Mouse (Mus musculus) neural tube, embryonic 14.5 days (tissue): ENCODE data around the gene Fgr. TPM values are rescaled to one million over a fixed set of nuclear protein-coding genes. Genes with fewer than 3 reads are reported as not detected.

ENCODE experiments used
- ATAC-seq: fragments of 200-750 bp; cut with Nextera tagmentation; 2 replicates; pipeline ENCODE4 v1.8.0; 2017; ENCODE audit warnings: low read depth, mild to moderate bottlenecking, moderate TSS enrichment, moderate library complexity
- H3K27ac ChIP-seq: fragments of 300-500 bp; sonication (generic); 2 replicates; pipeline ENCODE4 v1.5.1; 2014; ENCODE audit warnings: low read depth, mild to moderate bottlenecking, control low read depth, low read length, moderate library complexity, mixed read lengths
- H3K27me3 ChIP-seq: fragments of 300-500 bp; sonication (generic); 2 replicates; pipeline ENCODE4 v1.6.1; 2014; ENCODE audit warnings: low read length; ENCODE audit not compliant: control insufficient read depth, insufficient read depth
- H3K36me3 ChIP-seq: fragments of 300-500 bp; sonication (generic); 2 replicates; pipeline ENCODE4 v1.6.1; 2014; ENCODE audit warnings: low read length, mixed read lengths; ENCODE audit not compliant: control insufficient read depth, insufficient read depth
- H3K4me1 ChIP-seq: fragments of 300-500 bp; sonication (generic); 2 replicates; pipeline ENCODE4 v1.6.1; 2014; ENCODE audit warnings: low read length; ENCODE audit not compliant: control insufficient read depth, insufficient read depth
- H3K4me2 ChIP-seq: fragments of 300-500 bp; sonication (generic); 2 replicates; pipeline ENCODE4 v1.6.1; 2014; ENCODE audit warnings: mild to moderate bottlenecking, low read depth, low read length, control low read depth
- H3K4me3 ChIP-seq: fragments of 300-500 bp; sonication (generic); 2 replicates; pipeline ENCODE4 v1.5.1; 2014; ENCODE audit warnings: low read depth, low read length, control low read depth, mixed read lengths
- H3K9ac ChIP-seq: fragments of 300-500 bp; sonication (generic); replicated peaks from 2 replicates; pipeline ENCODE4 v1.6.1; 2014; ENCODE audit warnings: low read depth, mild to moderate bottlenecking, control low read depth, low read length, mixed read lengths
- H3K9me3 ChIP-seq: fragments of 300-500 bp; sonication (generic); 2 replicates; pipeline ENCODE4 v1.6.1; 2016; ENCODE audit warnings: low read length; ENCODE audit not compliant: control insufficient read depth
- WGBS: fragments of 180-500 bp; shearing (Covaris S2); extraction: QIAGEN DNeasy Blood & Tissue Kit; methylation state at CpG from one replicate; pipeline ENCODE4 v1.1.7; 2014; 5-methylcytosine and 5-hydroxymethylcytosine counted together
- polyA plus RNA-seq: library from polyadenylated mRNA; unstranded; fragments of >200 nt; fragmentation: Nextera tagmentation; extraction: Ambion mirVana; gene quantifications from 2 replicates; pipeline ENCODE4 v1.2.1, GENCODE M21; 2014

Gene Fgr
- polyA plus RNA-seq, 1 experiment from 2014 or later = not detected

GRCm38 (mm10) chr4:132943088-132943487, 30.8 kb upstream of the Fgr start:
- H3K4me1 ChIP-seq = peaks cover 21% of the 10 kb centered on the region
- no peaks in the 10 kb centered on the region for H3K9me3 ChIP-seq
- WGBS = 71% methylated on average over 8 of the region's 8 CpGs
- no peak overlapping the region for H3K9ac ChIP-seq
- ATAC-seq = no peak
- H3K36me3 ChIP-seq = no peaks in the 10 kb centered on the region
- no peak overlapping the region for H3K27ac ChIP-seq
- H3K4me2 ChIP-seq = no peak overlapping the region
- H3K4me3 ChIP-seq = no peak overlapping the region
- no peaks in the 10 kb centered on the region for H3K27me3 ChIP-seq

- Histone ChIP-seq H3K9ac (no peak overlapping the region), H3K4me1 (peaks cover 13% of the 10 kb centered on the region), H3K36me3 (no peaks in the 10 kb centered on the region), H3K4me3 (no peak overlapping the region), H3K27me3 (no peaks in the 10 kb centered on the region), H3K27ac (no peak overlapping the region), H3K4me2 (no peak overlapping the region), H3K9me3 (no peaks in the 10 kb centered on the region)
- 79% methylated on average over 12 of the region's 12 CpGs for WGBS
- ATAC-seq = no peak
Observed at GRCm38 (mm10) chr4:132944106-132944505, 29.8 kb upstream of the Fgr start.

- Histone ChIP-seq H3K27me3 (no peaks in the 10 kb centered on the region), H3K4me3 (no peak overlapping the region), H3K27ac (no peak overlapping the region), H3K9ac (no peak overlapping the region), H3K36me3 (no peaks in the 10 kb centered on the region), H3K4me1 (peaks cover 11% of the 10 kb centered on the region), H3K4me2 (no peak overlapping the region), H3K9me3 (no peaks in the 10 kb centered on the region)
- 84% methylated on average over 4 of the region's 4 CpGs for WGBS
- no peak for ATAC-seq
Observed at GRCm38 (mm10) chr4:132944776-132945175, 29.1 kb upstream of the Fgr start.

- 7% methylated on average over 15 of the region's 15 CpGs for WGBS
- H3K27me3 ChIP-seq = no peaks in the 10 kb centered on the region
- H3K4me3 ChIP-seq = no peak overlapping the region; the same call in 1 of the 2 replicates
- peak overlapping the region; percentile 40 for H3K4me2 ChIP-seq
- H3K4me1 ChIP-seq = peaks cover 11% of the 10 kb centered on the region
- no peaks in the 10 kb centered on the region for H3K36me3 ChIP-seq
- no peaks in the 10 kb centered on the region for H3K9me3 ChIP-seq
- peak; percentile 85 for ATAC-seq
- H3K9ac ChIP-seq = peak overlapping the region; percentile 25; the same call in 1 of the 2 replicates
- peak overlapping the region; percentile 58; the same call in 1 of the 2 replicates for H3K27ac ChIP-seq
Observed at GRCm38 (mm10) chr4:132945261-132946046, 28.4 kb upstream of the Fgr start.

GRCm38 (mm10) chr4:132946047-132947001, 27.6 kb upstream of the Fgr start:
- ATAC-seq = peak; percentile 25; the same call in 1 of the 2 replicates
- H3K4me1 ChIP-seq = peaks cover 11% of the 10 kb centered on the region
- H3K27ac ChIP-seq = peak overlapping the region; percentile 58; the same call in 1 of the 2 replicates
- H3K36me3 ChIP-seq = no peaks in the 10 kb centered on the region
- H3K4me3 ChIP-seq = no peak overlapping the region; the same call in 1 of the 2 replicates
- H3K9me3 ChIP-seq = no peaks in the 10 kb centered on the region
- 21% methylated on average over 27 of the region's 27 CpGs for WGBS
- peak overlapping the region; percentile 40 for H3K4me2 ChIP-seq
- no peaks in the 10 kb centered on the region for H3K27me3 ChIP-seq
- H3K9ac ChIP-seq = peak overlapping the region; percentile 25; the same call in 1 of the 2 replicates

- no peaks in the 10 kb centered on the region for H3K36me3 ChIP-seq
- no peak overlapping the region for H3K4me3 ChIP-seq
- no peak overlapping the region for H3K9ac ChIP-seq
- H3K9me3 ChIP-seq = no peaks in the 10 kb centered on the region
- H3K4me2 ChIP-seq = 0 out of 2 replicates have a peak overlapping the region, but pooled peaks have one; percentile 8
- H3K27me3 ChIP-seq = no peaks in the 10 kb centered on the region
- no peak for ATAC-seq
- H3K27ac ChIP-seq = no peak overlapping the region
- WGBS = 31% methylated on average over 24 of the region's 24 CpGs
- peaks cover 11% of the 10 kb centered on the region for H3K4me1 ChIP-seq
Observed at GRCm38 (mm10) chr4:132949882-132950532, 23.9 kb upstream of the Fgr start.

GRCm38 (mm10) chr4:132950999-132951398, 22.9 kb upstream of the Fgr start:
- H3K4me2 ChIP-seq = no peak overlapping the region
- H3K4me3 ChIP-seq = no peak overlapping the region
- no peak overlapping the region for H3K27ac ChIP-seq
- H3K9me3 ChIP-seq = no peaks in the 10 kb centered on the region
- peaks cover 7% of the 10 kb centered on the region; the same call in 1 of the 2 replicates for H3K4me1 ChIP-seq
- ATAC-seq = no peak
- no peaks in the 10 kb centered on the region for H3K36me3 ChIP-seq
- H3K9ac ChIP-seq = no peak overlapping the region
- H3K27me3 ChIP-seq = no peaks in the 10 kb centered on the region
- WGBS = 37% methylated on average over 2 of the region's 2 CpGs

- H3K27ac ChIP-seq = no peak overlapping the region
- WGBS = 73% methylated on average over 7 of the region's 7 CpGs
- H3K4me1 ChIP-seq = no peaks in the 10 kb centered on the region
- no peaks in the 10 kb centered on the region for H3K36me3 ChIP-seq
- H3K4me3 ChIP-seq = no peak overlapping the region
- H3K9ac ChIP-seq = no peak overlapping the region
- ATAC-seq = no peak
- H3K4me2 ChIP-seq = no peak overlapping the region
- no peaks in the 10 kb centered on the region for H3K9me3 ChIP-seq
- H3K27me3 ChIP-seq = no peaks in the 10 kb centered on the region
Observed at GRCm38 (mm10) chr4:132954530-132955394, 19.1 kb upstream of the Fgr start.
